In genomic region chr6:31140593-31140992, GRCm38 (mm10) we compare ENCODE assay signal across 22 mouse cellular contexts.
"Had no signal": no experiment of that assay in that cellular context is flagged by ENCODE, and none has a peak within 500 bp of the region (broad histone marks: within the 10 kb centered on the region; RNA-seq: fewer than 3 reads in every experiment).

No protein-coding gene starts in this region.

- H3K9ac ChIP-seq: forebrain, postnatal 0 days; heart, embryonic 13.5 days; heart, embryonic 15.5 days; hindbrain, embryonic 13.5 days; hindbrain, embryonic 15.5 days; kidney, embryonic 15.5 days; limb, embryonic 13.5 days; limb, embryonic 15.5 days; liver, embryonic 13.5 days; liver, embryonic 15.5 days had no signal

- ATAC-seq: forebrain, postnatal 0 days; hindbrain, postnatal 0 days; intestine, embryonic 16.5 days had no signal

- DNase-seq: forebrain, postnatal 0 days; gastrocnemius, postnatal 14 days; gastrocnemius, postnatal 36 days; heart, adult 11 months; heart, postnatal 14 days; kidney, adult 11 months; kidney, postnatal 14 days; left cerebral cortex, postnatal 4 days; liver, embryonic 13.5 days had no signal

- H3K4me3 ChIP-seq: heart, embryonic 13.5 days; heart, embryonic 15.5 days; hindbrain, embryonic 13.5 days; hindbrain, embryonic 15.5 days; kidney, embryonic 15.5 days; limb, embryonic 13.5 days; limb, embryonic 15.5 days; liver, embryonic 13.5 days; liver, embryonic 15.5 days had no signal

- H3K4me2 ChIP-seq: heart, embryonic 11.5 days; heart, embryonic 13.5 days; heart, embryonic 15.5 days; hindbrain, embryonic 13.5 days; hindbrain, embryonic 15.5 days; kidney, embryonic 15.5 days; limb, embryonic 13.5 days; limb, embryonic 15.5 days; liver, embryonic 11.5 days; liver, embryonic 13.5 days; liver, embryonic 15.5 days had no signal

- H3K4me1 ChIP-seq: hindbrain, embryonic 13.5 days; hindbrain, embryonic 15.5 days; kidney, embryonic 15.5 days; limb, embryonic 13.5 days; limb, embryonic 15.5 days; liver, embryonic 13.5 days; liver, embryonic 15.5 days had no signal

- H3K9me3 ChIP-seq: heart, embryonic 13.5 days; heart, embryonic 15.5 days; hindbrain, embryonic 13.5 days; hindbrain, embryonic 15.5 days; kidney, embryonic 15.5 days; limb, embryonic 13.5 days; limb, embryonic 15.5 days; liver, embryonic 13.5 days; liver, embryonic 15.5 days had no signal

- H3K27me3 ChIP-seq: heart, embryonic 13.5 days; heart, embryonic 15.5 days; hindbrain, embryonic 13.5 days; hindbrain, embryonic 15.5 days; kidney, embryonic 15.5 days; limb, embryonic 13.5 days; limb, embryonic 15.5 days; liver, embryonic 13.5 days; liver, embryonic 15.5 days had no signal

- H3K36me3 ChIP-seq: heart, embryonic 13.5 days; heart, embryonic 15.5 days; hindbrain, embryonic 13.5 days; hindbrain, embryonic 15.5 days; kidney, embryonic 15.5 days; limb, embryonic 13.5 days; limb, embryonic 15.5 days; liver, embryonic 13.5 days; liver, embryonic 15.5 days had no signal

- H3K27ac ChIP-seq: heart, embryonic 13.5 days; heart, embryonic 15.5 days; hindbrain, embryonic 13.5 days; hindbrain, embryonic 15.5 days; hindbrain, postnatal 0 days; kidney, embryonic 15.5 days; kidney, postnatal 0 days; limb, embryonic 13.5 days; limb, embryonic 15.5 days; liver, embryonic 13.5 days; liver, embryonic 15.5 days had no signal
